Mouse (Mus musculus) intestine, embryonic 16.5 days (tissue): ENCODE measurements around the gene Tbc1d23. TPM values are rescaled to one million over a fixed set of nuclear protein-coding genes. Genes with fewer than 3 reads are reported as not detected.
A peak's percentile ranks its signal among the peaks of the same experiment; 100 is the strongest.

Experiments used
- ATAC-seq: fragments of 200-750 bp; cut with Nextera tagmentation; 2 replicates; pipeline ENCODE4 v1.8.0; 2017; ENCODE audit warnings: moderate TSS enrichment, moderate library complexity
- H3K27ac ChIP-seq: fragments of 300-500 bp; sonication (generic); 2 replicates; pipeline ENCODE4 v1.5.1; 2014; ENCODE audit warnings: mild to moderate bottlenecking, low read length
- H3K27me3 ChIP-seq: fragments of 300-500 bp; sonication (generic); replicated peaks from 2 replicates; pipeline ENCODE4 v1.6.1; 2014; ENCODE audit warnings: low read length, control low read depth, mixed read lengths; ENCODE audit not compliant: control insufficient read depth, insufficient read depth
- H3K36me3 ChIP-seq: fragments of 300-500 bp; sonication (generic); 2 replicates; pipeline ENCODE4 v1.6.1; 2014; ENCODE audit warnings: low read length, control low read depth; ENCODE audit not compliant: control insufficient read depth, insufficient read depth
- H3K4me1 ChIP-seq: fragments of 300-500 bp; sonication (generic); 2 replicates; pipeline ENCODE4 v1.6.1; 2014; ENCODE audit warnings: low read length, control low read depth, mixed read lengths; ENCODE audit not compliant: control insufficient read depth, insufficient read depth
- H3K4me2 ChIP-seq: fragments of 300-500 bp; sonication (generic); 2 replicates; pipeline ENCODE4 v1.6.1; 2014; ENCODE audit warnings: low read depth, low read length, control low read depth
- H3K4me3 ChIP-seq: fragments of 300-500 bp; sonication (generic); 2 replicates; pipeline ENCODE4 v1.5.1; 2014; ENCODE audit warnings: mild to moderate bottlenecking, low read length
- H3K9ac ChIP-seq: fragments of 300-500 bp; sonication (generic); 2 replicates; pipeline ENCODE4 v1.6.1; 2014; ENCODE audit warnings: low read depth, low read length
- H3K9me3 ChIP-seq: fragments of 300-500 bp; sonication (generic); 2 replicates; pipeline ENCODE4 v1.6.1; 2016; ENCODE audit warnings: low read length, control low read depth; ENCODE audit not compliant: control insufficient read depth
- WGBS: fragments of 180-500 bp; shearing (Covaris S2); extraction: QIAGEN DNeasy Blood & Tissue Kit; methylation state at CpG from one replicate; pipeline ENCODE4 v1.1.7; 2014; 5-methylcytosine and 5-hydroxymethylcytosine counted together
- polyA plus RNA-seq: library from polyadenylated mRNA; unstranded; fragments of >200 nt; fragmentation: Nextera tagmentation; extraction: Ambion mirVana; gene quantifications from 2 replicates; pipeline ENCODE4 v1.2.1, GENCODE M21; 2015

The Tbc1d23 gene
- polyA plus RNA-seq, 1 experiment from 2014 or later: 21.7 TPM

DNA sequence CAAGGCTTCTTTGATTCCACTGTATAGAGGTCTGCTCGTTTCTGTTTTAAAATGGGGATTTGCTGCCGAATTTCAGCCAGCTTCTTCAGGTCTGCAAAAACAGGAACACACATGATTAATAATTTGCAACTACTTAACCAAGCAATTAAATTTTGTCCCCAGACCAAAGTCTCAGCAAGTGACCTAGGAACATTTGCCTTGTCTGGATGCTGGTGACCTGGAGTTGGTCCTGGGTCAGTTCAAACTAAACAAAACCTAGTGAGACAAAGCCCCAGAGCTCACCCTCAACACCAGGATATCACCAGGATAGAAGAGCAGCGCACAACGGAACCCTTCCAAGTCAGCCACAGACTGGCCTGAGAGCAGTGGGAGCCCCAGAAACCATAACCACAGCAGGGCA is 74.2 kb downstream of the Tbc1d23 start:
- WGBS: 89% methylated on average over 4 of the region's 4 CpGs
- H3K36me3 ChIP-seq: peaks cover 5% of the 10 kb centered on the region; the same call in 1 of the 2 replicates

DNA sequence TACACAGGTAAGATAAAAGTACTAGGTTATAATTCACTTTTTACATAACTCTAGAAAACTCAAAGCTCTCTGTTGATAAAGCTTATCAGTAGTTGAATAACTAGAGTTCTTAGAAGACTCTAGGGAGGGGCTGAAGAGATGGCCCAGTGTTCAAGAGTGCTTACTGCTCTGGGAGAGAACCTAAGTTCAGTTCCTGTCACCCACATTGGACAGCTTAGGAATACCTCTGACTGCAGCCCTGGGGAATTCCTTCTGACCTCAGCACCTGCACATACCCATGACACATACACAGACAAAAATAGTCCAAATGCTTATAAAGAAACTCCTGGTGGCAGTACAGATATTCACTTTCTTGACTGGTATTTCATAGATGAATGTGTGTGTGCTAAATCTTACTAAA is 75.4 kb downstream of the Tbc1d23 start:
- Histone ChIP-seq H3K27me3 (no peaks in the 10 kb centered on the region), H3K4me2 (no peak overlapping the region), H3K9ac (no peak overlapping the region), H3K9me3 (no peaks in the 10 kb centered on the region), H3K4me3 (no peak overlapping the region), H3K36me3 (peaks cover 4% of the 10 kb centered on the region; the same call in 1 of the 2 replicates), H3K4me1 (no peaks in the 10 kb centered on the region), H3K27ac (no peak overlapping the region)
- ATAC-seq: peak; percentile 41; the same call in 1 of the 2 replicates

More for the DNA sequence above, 74.2 kb downstream of the Tbc1d23 start:
- Histone ChIP-seq H3K4me3 (no peak overlapping the region), H3K4me1 (no peaks in the 10 kb centered on the region), H3K27ac (no peak overlapping the region), H3K9ac (no peak overlapping the region), H3K9me3 (no peaks in the 10 kb centered on the region), H3K4me2 (no peak overlapping the region), H3K27me3 (no peaks in the 10 kb centered on the region)
- no peak for ATAC-seq

- Histone ChIP-seq H3K9me3 (no peaks in the 10 kb centered on the region), H3K4me1 (no peaks in the 10 kb centered on the region), H3K4me3 (no peak overlapping the region), H3K9ac (no peak overlapping the region), H3K27me3 (no peaks in the 10 kb centered on the region), H3K27ac (no peak overlapping the region), H3K4me2 (no peak overlapping the region), H3K36me3 (peaks cover 7% of the 10 kb centered on the region; the same call in 1 of the 2 replicates)
- ATAC-seq: peak; percentile 46
- 79% methylated on average over 4 of the region's 4 CpGs for WGBS
Observed at GRCm38 (mm10) chr16:57151437-57151836, 79.9 kb downstream of the Tbc1d23 start.

DNA sequence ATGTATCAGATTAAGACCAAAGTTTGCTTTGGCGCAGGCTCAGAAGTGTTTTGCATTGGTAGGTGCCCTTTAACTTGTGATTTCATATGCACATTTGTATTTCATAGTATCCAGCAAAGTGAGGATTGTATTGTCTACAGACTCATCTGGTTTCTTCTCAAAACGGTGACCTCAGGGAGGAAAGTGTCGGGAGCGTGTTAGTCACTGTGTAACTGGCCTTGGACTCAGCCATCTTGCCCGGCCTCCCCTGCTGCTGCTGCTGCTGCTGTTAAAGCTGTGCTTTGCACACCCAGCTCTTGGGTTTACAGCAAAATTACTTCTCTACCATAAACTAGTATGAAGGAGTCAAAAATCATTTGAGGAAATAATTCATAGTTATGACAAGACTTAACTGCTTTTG is 86.6 kb downstream of the Tbc1d23 start:
- Histone ChIP-seq H3K4me3 (no peak overlapping the region), H3K4me2 (no peak overlapping the region), H3K27ac (no peak overlapping the region), H3K27me3 (no peaks in the 10 kb centered on the region), H3K36me3 (0 out of 2 replicates have a peak, but pooled peaks cover 3% of the 10 kb centered on the region), H3K9ac (no peak overlapping the region), H3K9me3 (no peaks in the 10 kb centered on the region), H3K4me1 (no peaks in the 10 kb centered on the region)
- 91% methylated on average over 5 of the region's 5 CpGs for WGBS
- ATAC-seq: no peak

- no peak overlapping the region for H3K9ac ChIP-seq
- H3K4me1 ChIP-seq: peaks cover 4% of the 10 kb centered on the region
- no peak for ATAC-seq
- no peaks in the 10 kb centered on the region for H3K36me3 ChIP-seq
- no peaks in the 10 kb centered on the region for H3K9me3 ChIP-seq
- no peak overlapping the region for H3K4me3 ChIP-seq
- 95% methylated on average over 6 of the region's 6 CpGs for WGBS
- H3K4me2 ChIP-seq: no peak overlapping the region
- H3K27ac ChIP-seq: no peak overlapping the region
- H3K27me3 ChIP-seq: no peaks in the 10 kb centered on the region
Observed at GRCm38 (mm10) chr16:57133611-57134010, 97.7 kb downstream of the Tbc1d23 start.

GRCm38 (mm10) chr16:57132326-57132725 is 99.0 kb downstream of the Tbc1d23 start:
- H3K4me2 ChIP-seq: no peak overlapping the region
- no peaks in the 10 kb centered on the region for H3K9me3 ChIP-seq
- no peak for ATAC-seq
- whole genome bisulfite sequencing: 51% methylated on average over 1 of the region's 1 CpGs
- H3K27me3 ChIP-seq: no peaks in the 10 kb centered on the region
- no peak overlapping the region for H3K9ac ChIP-seq
- peaks cover 8% of the 10 kb centered on the region for H3K4me1 ChIP-seq
- H3K27ac ChIP-seq: no peak overlapping the region
- H3K4me3 ChIP-seq: no peak overlapping the region
- no peaks in the 10 kb centered on the region for H3K36me3 ChIP-seq

GRCm38 (mm10) chr16:57131544-57131943 is 99.8 kb downstream of the Tbc1d23 start:
- ATAC-seq: no peak

GRCm38 (mm10) chr16:57130752-57131400 is 100.4 kb downstream of the Tbc1d23 start:
- Histone ChIP-seq H3K36me3 (no peaks in the 10 kb centered on the region), H3K9me3 (no peaks in the 10 kb centered on the region), H3K27ac (peak overlapping the region; percentile 48), H3K4me3 (no peak overlapping the region), H3K4me2 (no peak overlapping the region), H3K9ac (no peak overlapping the region), H3K27me3 (no peaks in the 10 kb centered on the region), H3K4me1 (peaks cover 10% of the 10 kb centered on the region)
- peak; percentile 71 for ATAC-seq
- WGBS: 72% methylated on average over 3 of the region's 3 CpGs

More at GRCm38 (mm10) chr16:57131544-57131943, 99.8 kb downstream of the Tbc1d23 start:
- H3K9ac ChIP-seq: no peak overlapping the region
- no peak overlapping the region for H3K4me3 ChIP-seq
- H3K9me3 ChIP-seq: no peaks in the 10 kb centered on the region
- no peak overlapping the region for H3K27ac ChIP-seq
- no peaks in the 10 kb centered on the region for H3K27me3 ChIP-seq
- H3K4me2 ChIP-seq: no peak overlapping the region
- 79% methylated on average over 4 of the region's 4 CpGs for WGBS
- no peaks in the 10 kb centered on the region for H3K36me3 ChIP-seq
- peaks cover 10% of the 10 kb centered on the region for H3K4me1 ChIP-seq

- 54% methylated on average over 2 of the region's 2 CpGs for WGBS
- H3K27ac ChIP-seq: peak overlapping the region; percentile 11; the same call in 1 of the 2 replicates
- no peak overlapping the region for H3K9ac ChIP-seq
- no peak overlapping the region for H3K4me3 ChIP-seq
- peaks cover 17% of the 10 kb centered on the region for H3K4me1 ChIP-seq
- no peaks in the 10 kb centered on the region for H3K27me3 ChIP-seq
- no peaks in the 10 kb centered on the region for H3K9me3 ChIP-seq
- H3K4me2 ChIP-seq: peak overlapping the region; percentile 3; the same call in 1 of the 2 replicates
- ATAC-seq: no peak
- no peaks in the 10 kb centered on the region for H3K36me3 ChIP-seq
Observed at GRCm38 (mm10) chr16:57127825-57128224, 103.5 kb downstream of the Tbc1d23 start.

DNA sequence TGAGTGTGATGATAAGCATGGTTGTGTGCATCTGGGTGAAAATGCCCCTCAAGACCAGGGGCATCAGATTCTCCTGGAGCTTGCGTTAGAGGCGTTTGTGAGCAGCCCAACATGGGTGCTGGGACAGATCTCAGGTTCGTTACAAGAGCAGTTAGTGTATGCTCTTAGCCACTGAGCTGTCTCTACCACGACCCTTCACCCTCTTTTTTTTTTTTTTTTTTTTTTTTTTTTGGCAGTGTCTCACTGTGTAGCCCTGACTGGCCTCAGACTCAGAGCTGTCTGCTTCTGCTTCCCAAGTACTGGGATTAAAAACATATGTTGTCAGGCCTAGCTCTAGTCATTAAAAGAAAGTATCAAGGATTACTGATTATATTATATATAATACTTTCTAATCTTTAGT is 105.0 kb downstream of the Tbc1d23 start:
- ATAC-seq: no peak
- Histone ChIP-seq H3K4me1 (peaks cover 20% of the 10 kb centered on the region), H3K27ac (no peak overlapping the region), H3K4me2 (no peak overlapping the region), H3K4me3 (no peak overlapping the region), H3K9ac (no peak overlapping the region), H3K27me3 (no peaks in the 10 kb centered on the region), H3K36me3 (no peaks in the 10 kb centered on the region), H3K9me3 (no peaks in the 10 kb centered on the region)
- WGBS: 84% methylated on average over 3 of the region's 4 CpGs
